Mouse (Mus musculus): ENCODE measurements around the gene Prkag1.

Prkag1 gene

DNA sequence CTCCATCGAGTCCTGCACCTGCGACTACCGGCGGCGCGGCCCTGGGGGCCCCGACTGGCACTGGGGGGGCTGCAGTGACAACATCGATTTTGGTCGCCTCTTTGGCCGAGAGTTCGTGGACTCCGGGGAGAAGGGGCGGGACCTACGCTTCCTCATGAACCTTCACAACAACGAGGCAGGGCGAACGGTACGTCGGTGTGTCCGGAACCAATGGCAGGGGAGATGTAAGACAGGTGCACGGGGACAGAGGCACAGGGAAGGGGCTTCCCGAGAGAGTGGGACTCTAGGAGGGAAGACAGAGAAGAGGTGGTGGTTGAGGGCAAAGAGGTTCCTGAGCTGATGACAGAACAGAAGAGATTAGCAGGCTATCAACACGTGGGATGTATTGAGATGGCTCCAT lies 39.5 kb downstream of the Prkag1 start:
- no peak for DNase-seq

DNA sequence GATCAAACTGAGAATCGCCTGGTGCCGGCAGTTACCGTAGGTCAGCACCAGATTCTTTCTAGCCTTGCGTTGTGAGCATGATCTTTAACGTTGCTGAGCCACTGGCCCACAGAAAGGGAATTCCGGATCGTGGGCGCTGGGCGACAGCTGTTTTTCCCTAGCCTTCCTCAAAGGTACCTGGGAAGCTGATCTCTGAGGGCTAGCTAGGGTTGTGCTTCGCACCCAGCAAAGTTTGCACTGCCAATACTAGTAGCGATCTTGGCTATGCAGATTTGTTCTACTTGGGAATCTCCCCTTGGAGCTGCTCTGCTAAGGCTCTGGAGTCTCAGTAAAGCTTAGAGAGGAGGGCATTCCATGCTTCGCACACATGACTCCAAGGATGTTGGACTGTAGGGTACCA lies 40.1 kb downstream of the Prkag1 start:
- DNase-seq: no peak

DNA sequence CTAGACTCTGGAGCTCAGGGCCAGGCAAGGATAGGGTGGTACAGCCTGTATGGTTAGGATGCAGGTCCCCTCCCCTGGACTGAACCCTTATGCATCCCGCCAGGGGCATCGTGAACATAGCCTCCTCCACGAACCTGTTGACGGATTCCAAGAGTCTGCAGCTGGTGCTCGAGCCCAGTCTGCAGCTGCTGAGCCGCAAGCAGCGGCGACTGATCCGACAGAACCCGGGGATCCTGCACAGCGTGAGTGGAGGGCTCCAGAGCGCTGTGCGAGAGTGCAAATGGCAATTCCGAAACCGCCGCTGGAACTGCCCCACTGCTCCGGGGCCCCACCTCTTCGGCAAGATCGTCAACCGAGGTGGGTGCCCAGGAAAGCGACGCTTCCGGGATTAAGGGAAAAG lies 40.6 kb downstream of the Prkag1 start:
- DNase-seq: no peak

DNA sequence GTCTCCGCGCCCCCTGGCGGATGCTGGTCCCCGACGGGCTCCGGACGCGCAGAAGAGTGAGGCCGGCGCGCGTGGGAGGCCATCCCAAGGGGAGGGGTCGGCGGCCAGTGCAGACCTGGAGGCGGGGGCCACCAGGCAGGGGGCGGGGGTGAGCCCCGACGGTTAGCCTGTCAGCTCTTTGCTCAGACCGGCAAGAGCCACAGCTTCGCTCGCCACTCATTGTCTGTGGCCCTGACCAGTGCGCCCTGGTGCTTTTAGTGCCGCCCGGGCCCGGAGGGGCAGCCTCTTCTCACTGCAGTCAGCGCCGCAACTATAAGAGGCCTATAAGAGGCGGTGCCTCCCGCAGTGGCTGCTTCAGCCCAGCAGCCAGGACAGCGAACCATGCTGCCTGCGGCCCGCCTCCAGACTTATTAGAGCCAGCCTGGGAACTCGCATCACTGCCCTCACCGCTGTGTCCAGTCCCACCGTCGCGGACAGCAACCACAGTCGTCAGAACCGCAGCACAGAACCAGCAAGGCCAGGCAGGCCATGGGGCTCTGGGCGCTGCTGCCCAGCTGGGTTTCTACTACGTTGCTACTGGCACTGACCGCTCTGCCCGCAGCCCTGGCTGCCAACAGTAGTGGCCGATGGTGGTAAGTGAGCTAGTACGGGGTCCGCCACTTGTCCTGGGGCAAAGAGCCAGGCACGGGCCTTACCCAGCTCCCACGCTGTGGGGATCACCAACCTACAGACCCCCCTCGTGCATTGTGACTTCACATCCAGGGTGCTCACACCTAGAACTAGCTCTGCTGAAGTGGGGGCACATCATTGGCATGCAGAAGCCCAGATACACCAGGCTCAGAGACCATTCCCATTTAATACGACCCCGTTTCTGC lies 41.4 kb downstream of the Prkag1 start, which contains the start of gene Wnt1:
Wnt1 (plus strand) TSS at position 197 of the 875 bp plus-strand sequence.
- DNase-seq: peak; percentile 65 to 68

DNA sequence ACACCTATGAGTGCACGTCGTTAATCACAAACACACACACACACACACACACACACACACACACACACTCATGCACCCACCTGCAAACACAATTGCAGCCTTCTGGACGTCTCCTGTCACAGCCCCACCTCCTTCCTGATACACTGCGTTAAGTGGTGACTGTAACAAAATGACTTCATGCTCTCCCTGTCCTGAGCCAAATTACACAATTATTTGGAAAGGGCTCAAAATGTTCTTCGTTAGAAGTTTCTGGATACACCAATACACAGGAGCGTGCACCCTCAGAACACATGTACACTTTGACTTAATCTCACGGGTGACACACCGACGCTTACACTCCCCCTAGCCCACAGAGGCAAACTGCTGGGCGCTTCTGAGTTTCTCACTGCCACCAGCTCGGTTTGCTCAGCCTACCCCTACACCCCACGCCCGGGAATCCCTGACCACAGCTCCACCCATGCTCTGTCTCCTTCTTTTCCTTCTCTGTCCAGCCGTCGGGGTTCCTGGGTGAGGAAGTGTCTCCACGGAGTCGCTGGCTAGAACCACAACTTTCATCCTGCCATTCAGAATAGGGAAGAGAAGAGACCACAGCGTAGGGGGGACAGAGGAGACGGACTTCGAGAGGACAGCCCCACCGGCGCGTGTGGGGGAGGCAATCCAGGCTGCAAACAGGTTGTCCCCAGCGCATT lies 42.2 kb downstream of the Prkag1 start:
- no peak for DNase-seq

DNA sequence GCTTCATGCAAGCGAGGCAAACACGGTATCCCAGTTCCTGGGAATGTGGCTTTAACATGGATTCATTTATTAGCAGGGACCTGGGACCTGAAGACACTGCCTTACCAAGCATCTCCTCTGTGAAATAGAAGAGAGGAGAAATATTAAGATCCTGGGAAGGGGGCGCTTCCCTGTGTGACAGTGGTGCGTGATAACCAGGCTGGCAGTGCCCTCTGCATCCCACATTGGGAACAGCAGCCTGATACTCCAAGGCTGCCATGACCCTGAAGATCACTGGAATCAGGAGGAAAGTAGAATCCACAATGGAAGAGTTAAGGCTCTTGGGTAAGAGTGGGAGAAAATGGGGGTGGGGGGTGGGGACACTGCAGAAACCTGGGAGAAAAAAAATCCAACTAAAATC lies 43.4 kb downstream of the Prkag1 start:
- DNase-seq: no peak

DNA sequence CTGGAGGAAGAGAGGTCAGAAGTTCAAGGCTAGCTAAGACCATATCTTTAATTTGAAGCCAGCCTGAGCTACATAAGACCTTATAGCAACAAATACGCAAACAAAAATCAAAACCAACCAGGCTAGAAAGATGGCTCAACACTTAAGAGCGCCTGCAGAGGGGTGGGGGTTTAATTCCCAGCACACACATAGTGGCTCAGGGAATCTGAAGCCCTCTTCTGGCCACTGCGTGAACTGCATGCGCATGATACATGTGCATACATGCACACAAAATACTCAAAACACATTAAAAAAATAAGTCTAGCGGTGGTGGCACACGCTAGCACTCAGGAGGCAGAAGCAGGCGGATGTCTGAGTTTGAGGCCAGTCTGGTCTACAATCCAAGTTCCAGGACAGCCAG lies 45.6 kb downstream of the Prkag1 start:
- DNase-seq: peak in 1 of 2 experiments; percentile 43

DNA sequence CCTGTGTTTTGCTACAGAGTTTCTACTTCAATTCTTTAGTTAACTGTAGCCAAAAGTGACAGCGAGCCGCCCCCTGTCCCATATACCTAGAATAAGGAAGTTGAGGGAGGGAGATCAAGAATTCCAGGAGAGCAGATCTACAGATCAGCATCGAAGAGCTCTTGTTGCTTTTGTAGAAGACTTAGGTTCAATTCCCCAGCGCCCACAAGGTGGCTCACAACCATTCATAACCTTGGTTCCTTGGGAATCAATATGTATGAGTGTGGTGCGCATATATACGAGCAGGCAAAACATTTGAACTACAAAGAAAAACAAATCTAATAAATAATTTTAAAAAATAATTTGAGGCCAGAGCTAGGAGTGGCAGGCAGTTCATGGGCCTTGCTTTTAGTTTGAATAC lies 50.2 kb downstream of the Prkag1 start:
- DNase-seq: no peak

DNA sequence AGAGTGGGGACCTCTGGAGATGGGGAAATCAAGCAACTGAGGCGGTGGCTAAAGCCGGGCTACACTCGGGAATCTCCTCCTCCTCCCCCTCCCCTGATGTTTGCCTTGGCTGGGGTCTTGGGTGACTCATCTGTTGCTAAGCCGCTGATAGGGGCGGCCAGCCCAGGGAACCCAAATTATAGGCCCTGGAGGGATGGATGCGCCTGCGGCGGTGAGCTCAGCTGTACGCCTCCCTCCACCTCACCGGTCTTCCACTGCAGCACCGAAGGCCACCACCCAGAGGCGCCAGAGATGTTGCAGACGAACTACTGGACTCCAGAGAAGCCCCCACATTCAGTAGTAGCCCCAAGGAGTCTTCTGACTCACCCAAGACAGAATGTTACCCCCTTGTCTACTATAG lies 50.7 kb downstream of the Prkag1 start:
- no peak for DNase-seq

DNA sequence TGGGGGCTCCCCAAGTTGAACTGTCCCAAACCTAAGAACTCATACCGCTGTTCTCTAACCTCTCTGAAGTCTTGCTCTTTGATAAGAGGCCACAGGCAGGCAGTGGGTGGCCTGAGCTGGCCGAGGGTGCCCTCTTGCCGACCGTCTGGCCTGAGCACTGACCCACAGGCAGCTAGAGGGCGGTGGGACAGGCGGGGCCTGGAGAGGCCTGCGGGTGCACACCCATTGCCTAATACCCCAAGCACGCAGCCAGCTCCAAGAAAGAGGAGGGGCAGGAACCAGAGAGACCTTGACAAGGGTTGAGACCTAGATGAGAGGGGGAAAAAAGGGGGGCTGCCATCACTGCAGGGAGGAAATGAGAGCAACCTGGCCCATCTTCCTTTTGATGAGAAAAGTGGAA lies 51.2 kb downstream of the Prkag1 start:
- DNase-seq: no peak

DNA sequence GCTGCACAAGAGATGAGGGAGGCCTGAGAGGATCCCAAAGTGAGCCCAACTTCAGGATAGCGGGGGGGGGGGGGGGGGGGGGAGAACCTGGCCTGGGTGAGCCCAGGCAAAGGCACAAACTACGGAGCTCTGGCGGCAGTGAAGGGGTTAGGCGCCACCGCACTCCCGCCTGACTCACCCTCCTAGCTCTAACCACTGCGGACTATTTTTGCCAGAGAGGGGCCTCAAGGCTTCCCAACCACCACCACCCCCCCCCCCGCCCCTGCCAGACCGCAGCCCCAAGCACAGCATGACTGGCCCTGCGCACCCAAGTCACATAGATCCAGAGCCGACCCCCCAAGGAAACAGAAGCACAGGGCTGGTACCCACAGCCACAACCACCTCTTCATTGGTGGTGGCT lies 52.5 kb downstream of the Prkag1 start:
- DNase-seq: no peak

DNA sequence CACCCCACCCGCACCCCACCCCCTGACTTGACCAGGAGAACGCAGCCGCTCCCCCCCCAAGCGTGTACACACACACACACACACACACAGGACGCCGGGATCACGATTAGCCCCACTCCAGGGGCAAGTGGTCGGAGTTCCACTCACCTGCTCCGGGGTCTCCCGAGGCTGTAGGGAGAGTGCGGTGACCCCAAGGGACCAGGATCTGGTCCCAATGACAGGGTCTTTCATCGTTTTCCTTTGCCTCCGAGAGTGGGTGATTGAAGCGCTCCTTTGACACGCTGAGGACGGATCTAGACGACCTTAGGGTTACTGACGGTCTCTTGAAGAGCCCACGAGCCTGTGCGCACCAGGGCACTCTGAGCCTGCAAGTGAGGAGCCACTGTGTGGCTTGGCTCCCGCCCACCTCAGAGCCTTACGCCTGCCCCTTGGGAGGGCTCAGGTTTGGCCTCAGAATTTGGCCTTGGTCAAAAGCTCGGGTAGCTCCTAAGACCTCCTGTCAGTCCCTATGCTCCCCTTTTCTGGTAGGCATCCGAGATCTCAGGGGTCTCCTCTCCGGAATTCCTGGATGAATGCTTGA lies 53.0 kb downstream of the Prkag1 start:
- no peak for DNase-seq

DNA sequence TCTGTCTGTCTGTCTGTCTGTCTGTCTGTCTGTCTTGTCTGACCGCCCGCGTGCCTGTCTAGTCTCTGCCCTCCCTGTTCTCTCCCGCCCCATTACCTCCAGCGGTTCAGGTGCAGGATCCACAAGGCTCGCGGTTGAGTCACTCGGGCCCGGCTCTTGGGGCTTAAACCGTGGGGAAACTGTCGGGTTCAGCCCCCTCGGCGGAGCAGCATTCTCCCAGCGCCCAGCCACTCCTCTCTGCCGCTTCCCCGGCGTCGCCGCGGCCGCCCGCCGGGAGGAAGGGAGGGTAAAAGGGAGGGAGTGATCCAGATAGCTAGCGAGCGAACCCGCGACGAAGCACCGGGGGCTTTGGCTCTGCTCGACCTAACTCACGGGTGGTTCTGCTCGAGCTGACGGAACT lies 53.6 kb downstream of the Prkag1 start, which contains the start of gene Wnt10b:
Wnt10b (minus strand) TSS at position 389 of the 400 bp plus-strand sequence.
- DNase-seq: no peak

DNA sequence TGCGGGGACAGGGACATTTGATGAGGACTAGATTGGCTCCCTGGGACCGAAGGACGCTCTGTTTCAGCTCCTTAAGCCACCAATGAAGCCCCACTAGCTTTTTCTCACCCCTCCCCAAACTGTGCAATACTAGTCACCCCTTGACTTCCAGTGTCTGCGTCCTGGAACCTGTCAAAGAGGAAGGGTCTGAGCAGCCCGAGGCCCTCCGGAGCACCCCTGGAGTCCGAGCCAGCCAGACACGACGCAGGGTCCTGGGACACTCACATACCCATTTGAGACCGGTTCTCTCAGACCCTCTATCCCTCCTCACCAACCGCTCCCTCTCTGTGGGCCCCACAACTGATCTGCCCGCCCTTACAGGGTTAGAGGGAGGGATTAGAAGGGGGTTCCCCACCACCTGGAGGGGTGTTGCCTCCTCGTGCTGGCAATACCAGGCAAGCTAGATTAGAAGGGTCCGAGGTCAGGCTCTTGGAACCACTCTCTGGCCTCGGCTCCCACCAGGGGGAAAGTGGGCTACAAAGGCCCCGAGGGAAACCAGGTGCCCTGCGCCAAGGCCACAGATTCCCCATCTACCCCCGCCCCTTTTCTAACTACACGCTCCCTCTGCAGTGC lies 54.2 kb downstream of the Prkag1 start:
- DNase-seq: no peak

DNA sequence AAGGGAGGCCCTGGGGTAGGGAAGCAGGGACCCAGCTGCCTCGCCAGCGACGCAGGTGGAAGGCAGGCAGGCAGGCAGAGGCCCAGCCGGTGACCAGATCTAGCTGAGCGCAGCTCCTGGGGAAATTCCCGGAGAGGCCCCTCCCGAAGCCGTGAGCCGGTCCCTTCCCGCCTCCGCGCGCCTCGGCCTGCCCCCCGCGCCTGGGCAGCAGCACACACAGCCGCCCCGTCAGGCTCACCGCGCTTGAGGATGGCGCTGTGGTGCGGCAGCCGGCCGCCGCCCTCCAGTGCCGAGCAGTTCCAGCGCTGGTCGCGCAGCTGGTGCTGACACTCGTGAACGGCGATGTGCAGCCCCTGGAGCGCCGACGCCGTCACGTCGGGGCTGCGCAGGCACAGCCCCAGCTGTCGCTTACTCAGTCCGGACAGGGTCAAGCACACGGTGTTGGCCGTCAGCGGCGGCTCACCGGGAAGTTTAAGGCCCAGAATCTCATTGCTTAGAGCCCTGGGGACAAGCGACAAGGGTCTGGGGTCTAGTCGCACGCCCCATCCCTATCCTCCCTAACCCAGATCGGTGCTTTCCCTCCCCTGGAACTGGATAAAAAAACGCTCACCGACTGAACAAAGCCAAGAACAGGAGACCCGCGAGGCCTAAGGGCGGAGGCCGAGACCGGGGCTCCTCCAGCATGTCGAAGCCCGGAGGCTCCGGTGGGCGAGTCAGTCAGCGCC lies 54.9 kb downstream of the Prkag1 start:
- peak; percentile 26 to 62 for DNase-seq

DNA sequence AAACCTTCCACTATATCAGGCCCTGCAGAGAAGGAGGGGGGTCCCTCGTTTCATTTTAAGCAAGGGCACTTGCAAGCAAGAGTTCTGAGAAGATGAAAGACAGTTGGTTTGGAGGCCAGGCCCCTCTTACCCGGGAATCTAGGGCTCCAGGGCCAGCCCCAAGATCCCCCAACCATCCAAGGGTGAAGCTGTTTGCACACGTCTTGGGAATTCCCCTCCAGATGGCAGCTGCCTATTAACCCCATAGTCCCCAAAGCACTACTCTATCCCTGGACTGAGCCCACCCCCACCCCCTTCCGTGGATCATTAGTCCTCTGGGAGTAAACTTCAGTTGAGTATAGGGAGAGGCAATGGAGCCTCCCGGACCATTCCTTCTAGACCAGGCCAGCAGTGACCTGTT lies 55.8 kb downstream of the Prkag1 start:
- DNase-seq: no peak

DNA sequence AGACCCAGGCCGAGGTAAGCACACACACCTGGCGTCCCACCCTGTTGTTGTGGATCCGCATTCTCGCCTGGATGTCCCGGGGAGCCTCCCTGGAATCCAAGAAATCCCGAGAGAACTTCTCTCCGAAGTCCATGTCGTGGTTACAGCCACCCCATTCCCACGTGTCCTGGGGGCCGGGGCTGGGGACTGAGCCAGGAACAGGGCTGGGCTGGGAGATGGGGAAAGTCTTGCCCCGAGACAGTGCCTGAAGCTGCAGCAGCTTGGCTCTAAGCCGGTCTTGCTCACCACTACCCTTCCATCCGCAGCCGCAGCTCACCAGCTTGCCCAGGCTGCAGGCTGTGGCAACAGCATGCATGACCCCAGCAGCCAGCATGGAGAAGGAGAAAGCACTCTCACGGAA lies 57.2 kb downstream of the Prkag1 start:
- DNase-seq: no peak

DNA sequence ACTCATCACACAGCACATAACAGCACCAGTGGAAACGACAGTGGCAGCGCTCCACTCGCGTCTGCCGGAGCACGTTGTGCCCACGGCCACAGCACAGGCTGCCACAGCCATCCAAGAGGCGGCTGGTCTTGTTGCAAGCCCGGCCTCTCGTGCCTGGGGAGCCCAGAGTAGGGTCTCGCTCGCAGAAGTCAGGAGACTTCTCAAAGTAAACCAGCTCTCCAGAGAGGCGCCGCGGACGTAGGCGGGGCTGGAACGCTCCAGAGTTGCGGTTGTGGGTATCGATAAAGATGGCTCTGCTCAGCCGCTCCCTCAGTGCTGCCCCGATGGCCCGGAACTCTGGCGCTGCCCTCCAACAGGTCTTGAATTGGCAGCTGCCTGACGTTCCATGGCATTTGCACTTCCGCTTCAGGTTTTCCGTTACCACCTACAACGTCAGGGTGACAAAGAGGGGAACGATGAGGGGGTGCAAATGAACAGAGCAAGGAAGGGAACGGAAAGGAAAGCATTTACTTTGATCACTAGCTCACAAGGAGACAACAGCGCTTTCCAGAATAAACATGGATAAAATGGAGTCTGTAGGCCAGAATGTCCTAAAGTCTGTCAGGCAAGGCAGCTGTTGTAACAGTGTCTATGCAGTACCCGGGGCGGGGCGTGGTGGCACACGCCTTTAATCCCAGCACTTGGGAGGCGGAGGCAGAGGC lies 58.7 kb downstream of the Prkag1 start:
- no peak for DNase-seq

DNA sequence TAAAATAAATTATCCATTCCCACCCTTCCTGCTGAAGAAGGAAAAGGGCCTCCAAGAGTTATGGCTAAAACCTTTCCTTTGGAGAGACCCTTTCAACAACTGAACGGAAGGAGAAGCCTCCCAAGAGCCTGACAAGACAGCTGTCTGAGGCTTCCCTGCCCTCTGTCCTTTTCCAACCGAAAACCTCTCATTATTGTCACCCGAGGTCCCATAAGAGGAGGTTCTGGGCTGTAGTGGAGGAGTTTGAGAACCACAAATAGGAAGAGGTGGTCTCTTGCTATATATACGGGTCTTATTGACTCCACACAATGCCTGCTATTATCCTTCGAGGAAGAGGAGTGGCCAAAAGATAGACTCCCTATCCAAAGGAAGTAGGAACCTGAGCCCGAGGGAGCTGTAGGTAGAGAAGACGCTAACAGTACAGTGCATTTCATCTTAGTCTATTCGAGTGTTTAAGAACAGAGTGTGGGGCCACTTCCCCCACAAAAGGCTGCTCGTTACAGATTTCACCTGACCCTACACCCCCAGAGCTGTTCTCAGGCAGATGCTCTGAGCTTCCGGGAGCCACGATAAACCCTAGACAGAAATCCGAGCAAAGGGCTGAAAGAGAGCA lies 59.4 kb downstream of the Prkag1 start:
- no peak for DNase-seq

DNA sequence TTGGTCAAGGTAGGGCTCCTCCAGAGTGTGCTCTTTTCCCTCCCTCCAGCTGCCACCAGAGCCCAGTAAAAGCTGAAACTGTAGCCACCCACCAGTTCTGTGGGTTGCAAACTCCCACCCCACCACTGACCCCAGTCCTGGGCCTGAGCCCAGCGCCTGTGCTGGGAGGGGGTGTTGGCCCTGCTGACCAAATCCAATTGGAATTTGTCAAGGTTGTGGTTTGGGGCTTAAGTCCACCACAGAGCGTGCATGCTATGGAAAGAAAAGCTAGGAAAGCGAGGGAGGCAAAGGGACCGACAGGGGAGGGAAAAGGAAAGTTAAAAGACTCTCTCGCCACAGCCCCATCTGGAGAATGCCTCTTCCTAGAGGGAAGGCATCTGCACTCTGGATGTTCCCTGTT lies 63.1 kb downstream of the Prkag1 start:
- no peak for DNase-seq

DNA sequence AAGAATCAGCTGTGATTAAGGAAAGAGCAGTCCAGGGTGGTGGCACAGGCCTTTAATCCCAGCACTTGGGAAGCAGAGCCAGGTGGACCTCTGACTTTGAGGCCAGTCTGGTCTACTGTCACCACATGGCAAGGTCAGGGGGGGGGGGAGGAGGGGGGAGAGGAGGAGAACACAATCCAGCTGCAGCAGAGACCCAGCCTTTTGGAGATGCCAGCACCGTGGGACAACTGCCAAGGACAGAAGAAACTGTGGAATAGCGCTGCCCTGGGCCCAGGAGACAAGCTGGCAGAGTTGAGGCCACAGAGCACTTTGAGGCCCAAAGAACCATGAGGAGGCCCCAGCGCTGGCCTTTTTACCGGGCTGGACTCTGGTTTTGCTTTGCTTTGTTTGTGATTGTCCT lies 65.4 kb downstream of the Prkag1 start:
- no peak for DNase-seq

Measured in kidney, postnatal 25 days (tissue).